Mouse (Mus musculus): ENCODE data around the gene Ccdc8.
A peak's percentile ranks its signal among the peaks of the same experiment; 100 is the strongest.

The Ccdc8 gene

DNA sequence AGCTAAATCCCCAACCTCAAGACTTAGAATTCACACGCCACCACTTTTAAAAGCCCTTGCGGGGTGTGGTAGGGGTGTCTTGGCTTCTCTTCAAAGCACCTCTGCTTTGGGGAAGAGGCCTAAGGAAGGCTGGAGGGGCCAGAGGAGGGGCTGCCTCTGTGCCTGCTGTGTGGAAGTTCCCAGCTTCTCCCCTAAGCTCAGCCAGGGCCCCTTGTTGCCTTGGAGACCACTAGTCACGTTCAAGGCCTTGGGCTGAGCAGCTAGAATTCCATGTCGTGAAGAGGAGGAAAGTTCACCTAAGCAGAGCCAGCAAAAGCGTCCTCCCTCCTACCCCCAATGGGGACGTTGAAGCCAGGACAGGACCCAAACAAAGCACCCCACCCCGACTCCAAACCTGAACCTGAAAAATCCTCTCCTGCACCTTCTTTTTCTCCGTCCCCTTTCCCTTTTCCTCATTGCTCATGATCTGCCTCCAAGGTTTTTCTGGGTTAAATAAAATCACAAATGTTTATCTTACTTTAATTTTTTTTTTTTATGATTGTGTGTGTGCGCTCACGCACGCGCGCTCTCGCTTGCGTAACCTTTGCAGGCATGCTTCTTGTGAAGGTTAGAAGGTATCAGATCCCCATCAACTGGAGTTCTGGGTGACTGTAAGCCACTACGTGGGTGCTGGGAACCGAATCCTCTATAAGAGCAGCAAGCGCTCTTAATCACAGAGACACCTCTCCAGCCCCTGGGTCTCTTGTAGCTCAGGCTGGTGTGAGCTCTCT lies 642 bp upstream of the Ccdc8 start:
- no peak for DNase-seq (ENCODE audit: low read depth, low spot score)
- no peaks in the 10 kb centered on the region for H3K36me3 ChIP-seq (ENCODE audit: control insufficient read depth, insufficient read depth, low read length, poor library complexity, severe bottlenecking)
- no peaks in the 10 kb centered on the region; the same call in 1 of the 2 replicates for H3K27me3 ChIP-seq (ENCODE audit: control insufficient read depth, insufficient read depth, low read length, poor library complexity, severe bottlenecking)

GRCm38 (mm10) chr7:16993651-16994399 lies 1.3 kb downstream of the Ccdc8 start:
- Histone ChIP-seq H3K27me3 (ENCODE audit: control insufficient read depth, insufficient read depth, low read length, poor library complexity, severe bottlenecking) (no peaks in the 10 kb centered on the region; the same call in 1 of the 2 replicates), H3K36me3 (ENCODE audit: control insufficient read depth, insufficient read depth, low read length, poor library complexity, severe bottlenecking) (no peaks in the 10 kb centered on the region)
- no peak for DNase-seq (ENCODE audit: low read depth, low spot score)

DNA sequence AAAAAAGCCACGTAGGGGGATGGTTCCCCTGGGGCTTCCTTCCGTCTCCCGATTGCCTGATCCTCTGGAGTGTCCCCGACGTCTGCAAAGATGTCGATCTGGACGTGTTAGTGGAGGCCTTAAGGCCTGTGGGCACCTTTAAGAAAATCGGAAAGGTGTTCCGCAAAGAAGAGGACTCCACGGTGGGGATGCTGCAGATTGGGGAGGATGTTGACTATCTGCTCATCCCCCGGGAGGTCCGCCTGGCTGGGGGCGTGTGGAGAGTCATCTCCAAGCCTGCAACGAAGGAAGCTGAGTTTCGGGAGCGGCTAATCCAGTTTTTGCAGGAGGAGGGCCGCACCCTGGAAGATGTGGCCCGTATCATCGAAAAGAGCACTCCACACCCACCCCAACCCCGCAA lies 1.9 kb downstream of the Ccdc8 start:
- Histone ChIP-seq H3K27me3 (ENCODE audit: control insufficient read depth, insufficient read depth, low read length, poor library complexity, severe bottlenecking) (no peaks in the 10 kb centered on the region; the same call in 1 of the 2 replicates), H3K36me3 (ENCODE audit: control insufficient read depth, insufficient read depth, low read length, poor library complexity, severe bottlenecking) (no peaks in the 10 kb centered on the region)
- DNase-seq (ENCODE audit: low read depth, low spot score), result no peak

DNA sequence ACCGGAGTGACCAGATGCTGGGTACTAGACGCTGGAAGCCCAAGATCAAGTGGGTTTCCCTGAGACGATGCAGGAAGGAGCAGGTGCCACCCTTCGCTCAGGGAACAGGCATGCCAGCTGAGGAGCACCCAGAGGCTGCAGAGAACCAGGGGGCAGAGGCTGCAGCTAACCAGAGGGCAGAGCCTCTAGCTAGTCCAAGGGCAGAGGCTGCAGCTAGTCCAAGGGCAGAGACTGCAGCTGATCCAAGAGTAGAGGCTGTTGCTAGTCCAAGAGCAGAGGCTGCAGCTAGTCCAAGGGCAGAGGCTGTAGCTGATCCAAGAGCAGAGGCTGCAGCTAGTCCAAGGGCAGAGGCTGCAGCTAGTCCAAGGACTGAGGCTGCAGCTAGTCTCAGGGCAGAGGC lies 2.8 kb downstream of the Ccdc8 start:
- Histone ChIP-seq H3K36me3 (ENCODE audit: control insufficient read depth, insufficient read depth, low read length, poor library complexity, severe bottlenecking) (no peaks in the 10 kb centered on the region), H3K27me3 (ENCODE audit: control insufficient read depth, insufficient read depth, low read length, poor library complexity, severe bottlenecking) (no peaks in the 10 kb centered on the region; the same call in 1 of the 2 replicates)
- no peak for DNase-seq (ENCODE audit: low read depth, low spot score)

GRCm38 (mm10) chr7:16999233-16999632 lies 6.7 kb downstream of the Ccdc8 start:
- no peak for DNase-seq (ENCODE audit: low read depth, low spot score)
- Histone ChIP-seq H3K36me3 (ENCODE audit: control insufficient read depth, insufficient read depth, low read length, poor library complexity, severe bottlenecking) (peaks cover 4% of the 10 kb centered on the region; the same call in 1 of the 2 replicates), H3K27me3 (ENCODE audit: control insufficient read depth, insufficient read depth, low read length, poor library complexity, severe bottlenecking) (no peaks in the 10 kb centered on the region; the same call in 1 of the 2 replicates)

DNA sequence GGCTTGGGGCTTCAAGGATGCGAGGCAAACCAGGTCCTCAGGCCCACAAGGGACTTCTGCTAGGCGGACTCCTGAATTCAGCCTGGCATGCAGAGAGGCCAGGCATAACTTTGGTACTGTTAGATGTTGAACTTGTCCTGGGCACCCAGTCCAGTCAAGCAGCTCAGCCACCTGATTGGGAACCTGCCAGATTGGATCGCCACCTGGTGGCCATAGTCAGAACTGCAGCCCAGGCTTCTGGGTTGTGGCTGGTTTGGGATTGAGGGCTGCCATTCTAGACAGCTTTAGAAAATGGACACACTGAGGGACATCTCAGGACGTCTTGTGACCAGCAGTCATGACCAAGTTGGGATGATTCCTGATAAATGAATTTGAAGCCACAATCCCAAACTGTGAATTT lies 7.1 kb downstream of the Ccdc8 start:
- Histone ChIP-seq H3K27me3 (ENCODE audit: control insufficient read depth, insufficient read depth, low read length, poor library complexity, severe bottlenecking) (no peaks in the 10 kb centered on the region; the same call in 1 of the 2 replicates), H3K36me3 (ENCODE audit: control insufficient read depth, insufficient read depth, low read length, poor library complexity, severe bottlenecking) (peaks cover 6% of the 10 kb centered on the region)
- DNase-seq (ENCODE audit: low read depth, low spot score), result peak; percentile 86

- Histone ChIP-seq H3K27me3 (ENCODE audit: control insufficient read depth, insufficient read depth, low read length, poor library complexity, severe bottlenecking) (no peaks in the 10 kb centered on the region), H3K36me3 (ENCODE audit: control insufficient read depth, insufficient read depth, low read length, poor library complexity, severe bottlenecking) (peaks cover 20% of the 10 kb centered on the region)
- DNase-seq (ENCODE audit: low read depth, low spot score), result peak; percentile 89
Measured at GRCm38 (mm10) chr7:17002375-17003195, 10.1 kb downstream of the Ccdc8 start.

DNA sequence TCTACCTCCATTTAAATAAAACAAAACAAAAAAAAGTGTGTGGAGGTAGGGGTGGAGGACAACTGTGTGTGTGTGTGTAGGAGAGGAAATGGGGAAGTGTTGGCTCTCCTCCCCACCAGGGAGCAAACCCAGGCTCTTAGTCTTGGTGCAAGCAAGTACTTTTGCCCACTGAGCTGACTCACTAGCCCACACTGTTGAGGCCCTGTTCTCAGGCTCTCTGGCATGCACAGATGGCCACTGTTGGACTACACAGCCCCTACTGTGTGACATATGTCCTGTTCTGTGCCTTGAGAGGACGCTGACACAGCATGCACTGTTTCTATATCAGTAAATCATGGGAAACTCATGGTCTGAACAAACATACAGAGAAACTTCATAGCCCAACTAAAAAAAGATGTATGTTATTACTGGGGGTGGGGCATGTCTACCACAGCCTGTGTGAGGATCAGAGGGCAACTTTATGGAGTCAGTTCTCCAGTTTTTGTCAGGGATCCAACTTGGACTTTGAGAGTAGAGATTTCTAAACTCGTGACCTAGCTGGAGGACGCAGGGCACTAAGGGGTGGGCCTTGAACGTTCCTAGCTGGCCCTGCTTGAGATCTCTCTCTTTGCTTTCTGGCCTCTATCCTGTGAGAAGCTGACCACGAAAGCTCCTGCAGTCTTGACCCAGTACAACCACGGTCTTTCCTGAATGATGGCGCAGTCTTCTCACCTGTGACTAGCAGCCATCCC lies 10.9 kb downstream of the Ccdc8 start:
- DNase-seq (ENCODE audit: low read depth, low spot score), result no peak
- Histone ChIP-seq H3K36me3 (ENCODE audit: control insufficient read depth, insufficient read depth, low read length, poor library complexity, severe bottlenecking) (peaks cover 22% of the 10 kb centered on the region), H3K27me3 (ENCODE audit: control insufficient read depth, insufficient read depth, low read length, poor library complexity, severe bottlenecking) (no peaks in the 10 kb centered on the region)

DNA sequence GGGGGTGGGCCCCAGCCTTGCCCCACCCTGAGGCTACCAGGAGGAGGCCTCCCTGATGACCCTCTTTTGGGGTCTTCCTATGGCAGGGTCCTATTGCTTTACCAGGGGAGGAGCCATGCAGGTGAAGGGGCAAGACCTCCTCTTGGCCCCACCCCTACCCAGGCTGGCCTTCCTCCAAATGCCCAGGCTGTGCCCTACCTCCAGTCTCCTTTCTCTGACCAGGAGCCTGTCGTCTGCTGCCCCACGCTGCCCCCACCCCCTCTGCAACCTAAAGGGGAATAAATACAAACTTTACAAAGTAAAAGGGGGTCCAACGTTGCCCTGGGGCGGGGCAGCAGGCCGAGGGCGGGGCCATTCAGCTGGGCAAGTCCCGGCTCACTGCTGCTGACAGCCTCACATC lies 12.2 kb downstream of the Ccdc8 start:
- H3K36me3 ChIP-seq (ENCODE audit: control insufficient read depth, insufficient read depth, low read length, poor library complexity, severe bottlenecking), result peaks cover 24% of the 10 kb centered on the region
- H3K27me3 ChIP-seq (ENCODE audit: control insufficient read depth, insufficient read depth, low read length, poor library complexity, severe bottlenecking), result no peaks in the 10 kb centered on the region
- no peak for DNase-seq (ENCODE audit: low read depth, low spot score)

DNA sequence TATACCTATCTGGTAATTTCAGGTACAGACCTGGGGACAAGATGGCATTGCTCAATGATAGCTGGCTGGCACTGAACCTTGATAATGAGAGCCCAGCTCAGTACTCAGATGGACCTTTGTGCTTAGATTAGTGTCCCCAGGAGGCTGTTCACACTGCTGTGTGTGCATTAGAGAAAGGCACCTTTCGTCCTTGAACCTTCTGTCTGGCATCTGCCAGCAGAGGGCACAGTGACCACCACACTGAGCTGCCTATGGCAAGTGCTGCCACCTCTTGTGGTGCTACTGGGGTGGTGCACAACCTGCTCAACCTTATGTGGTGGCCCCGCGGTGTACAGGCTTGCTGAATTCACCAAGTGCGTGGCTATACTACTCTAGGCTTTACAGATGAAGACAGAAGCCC lies 14.8 kb downstream of the Ccdc8 start:
- DNase-seq (ENCODE audit: low read depth, low spot score), result peak; percentile 72
- Histone ChIP-seq H3K27me3 (ENCODE audit: control insufficient read depth, insufficient read depth, low read length, poor library complexity, severe bottlenecking) (no peaks in the 10 kb centered on the region), H3K36me3 (ENCODE audit: control insufficient read depth, insufficient read depth, low read length, poor library complexity, severe bottlenecking) (peaks cover 26% of the 10 kb centered on the region)

DNA sequence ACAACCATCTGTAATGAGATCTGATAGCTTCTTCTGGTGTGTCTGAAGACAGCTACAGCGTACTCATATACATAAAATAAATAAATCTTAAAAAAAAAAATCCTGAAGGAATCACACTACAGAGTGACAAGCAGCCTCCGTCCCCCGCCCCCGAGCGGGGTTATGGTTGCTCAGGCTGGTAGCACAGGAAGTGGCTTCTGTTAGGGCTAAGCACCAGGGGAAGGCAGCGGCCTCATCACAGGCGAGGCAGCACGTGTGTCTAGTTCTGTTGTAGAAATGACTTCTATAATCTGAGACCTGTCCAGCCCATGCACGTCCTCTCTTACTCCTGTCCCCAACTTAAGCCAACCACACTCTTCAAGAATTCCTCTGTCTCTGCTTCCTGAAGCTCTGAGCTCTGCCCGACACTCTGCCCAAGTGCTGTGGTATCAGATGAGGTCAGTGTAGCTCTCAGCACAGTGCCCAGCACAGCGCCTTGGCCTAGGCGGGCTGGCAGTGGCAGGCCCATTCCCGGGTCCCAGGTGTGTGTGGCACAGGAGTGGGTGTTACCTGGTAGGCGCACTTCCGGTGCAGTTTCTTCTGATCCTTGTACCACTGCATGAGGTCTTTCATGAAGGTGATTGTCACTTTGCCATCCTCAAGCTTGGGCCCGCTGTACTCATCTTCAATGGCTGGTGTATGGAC lies 17.0 kb downstream of the Ccdc8 start:
- Histone ChIP-seq H3K27me3 (ENCODE audit: control insufficient read depth, insufficient read depth, low read length, poor library complexity, severe bottlenecking) (no peaks in the 10 kb centered on the region), H3K36me3 (ENCODE audit: control insufficient read depth, insufficient read depth, low read length, poor library complexity, severe bottlenecking) (peaks cover 26% of the 10 kb centered on the region)
- no peak for DNase-seq (ENCODE audit: low read depth, low spot score)

DNA sequence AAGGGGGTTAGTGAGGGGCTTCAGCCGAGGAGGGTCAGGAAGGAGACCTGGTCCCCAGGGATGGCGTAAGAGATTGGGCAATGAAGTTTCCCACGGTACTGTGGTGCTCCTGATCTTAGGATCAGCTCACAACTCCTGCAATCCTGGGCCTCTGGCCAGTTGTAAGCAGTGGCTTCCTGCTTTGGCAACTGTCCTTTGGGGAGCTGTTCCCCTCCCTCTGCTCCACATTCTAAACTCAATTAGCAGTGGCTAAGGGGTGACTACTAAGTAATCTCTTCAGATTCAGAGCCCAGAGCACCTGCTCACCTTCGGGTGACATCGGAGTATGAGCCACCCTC lies 17.5 kb downstream of the Ccdc8 start:
- no peak for DNase-seq (ENCODE audit: low read depth, low spot score)
- Histone ChIP-seq H3K36me3 (ENCODE audit: control insufficient read depth, insufficient read depth, low read length, poor library complexity, severe bottlenecking) (peaks cover 23% of the 10 kb centered on the region), H3K27me3 (ENCODE audit: control insufficient read depth, insufficient read depth, low read length, poor library complexity, severe bottlenecking) (no peaks in the 10 kb centered on the region)

GRCm38 (mm10) chr7:17011909-17012590 lies 19.5 kb downstream of the Ccdc8 start:
- Histone ChIP-seq H3K27me3 (ENCODE audit: control insufficient read depth, insufficient read depth, low read length, poor library complexity, severe bottlenecking) (no peaks in the 10 kb centered on the region), H3K36me3 (ENCODE audit: control insufficient read depth, insufficient read depth, low read length, poor library complexity, severe bottlenecking) (peaks cover 15% of the 10 kb centered on the region)
- no peak for DNase-seq (ENCODE audit: low read depth, low spot score)

Measured in splenic B cell, adult 2 months (primary cell).